In genomic region chr1:62795307-62796037, GRCm38 (mm10) we compare ENCODE assay signal across 8 mouse cellular contexts.
A peak's percentile ranks its signal among the peaks of the same experiment; 100 is the strongest.
DNase-seq lines count a peak whose midpoint lies in the region; ATAC-seq and TF ChIP-seq lines count a peak whose summit lies in the region.

No protein-coding gene starts in this region.

- H3K4me3 ChIP-seq in cerebellum, adult 2 months (replicated peaks; ENCODE audit: insufficient read depth, low read depth, low read length) = no peak overlapping the region
- peak overlapping the region; percentile 31 for H3K4me3 ChIP-seq in forebrain, embryonic 12.5 days (replicated peaks)
- H3K4me3 ChIP-seq in limb, embryonic 14.5 days (replicated peaks; ENCODE audit: low read length) = 0 out of 2 replicates have a peak overlapping the region, but pooled peaks have one; percentile 4
- peak overlapping the region; percentile 33 for H3K4me3 ChIP-seq in midbrain, embryonic 12.5 days

- H3K27ac ChIP-seq in cerebellum, adult 2 months (ENCODE audit: insufficient read depth, low read length) = no peak overlapping the region
- H3K27ac ChIP-seq in forebrain, embryonic 12.5 days = no peak overlapping the region
- H3K27ac ChIP-seq in limb, embryonic 14.5 days (replicated peaks; ENCODE audit: low read depth, low read length) = no peak overlapping the region
- H3K27ac ChIP-seq in midbrain, embryonic 12.5 days (replicated peaks) = no peak overlapping the region

- H3K27me3 ChIP-seq in cerebellum, adult 2 months (ENCODE audit: control insufficient read depth, insufficient read depth, low read length) = peaks cover 2% of the 10 kb centered on the region; the same call in 1 of the 2 replicates
- peaks cover 8% of the 10 kb centered on the region for H3K27me3 ChIP-seq in forebrain, embryonic 12.5 days
- no peaks in the 10 kb centered on the region for H3K27me3 ChIP-seq in limb, embryonic 14.5 days (ENCODE audit: control insufficient read depth, insufficient read depth, low read length)
- H3K27me3 ChIP-seq in midbrain, embryonic 12.5 days = peaks cover 32% of the 10 kb centered on the region

- no peak for DNase-seq in cerebellum, adult 2 months
- DNase-seq in T-cell, adult 2 months (ENCODE audit: low spot score) = peak; percentile 54
- peak; percentile 43 for DNase-seq in induced T-regulatory cell, adult 2 months (ENCODE audit: low read depth)
- no peak for DNase-seq in limb, embryonic 14.5 days (ENCODE audit: low spot score)
- peak; percentile 47 to 71 for DNase-seq in spleen, postnatal 4 days (ENCODE audit: low spot score in 2 of 2)

- WGBS in cerebellum, adult 2 months = 49% methylated on average over 28 of the region's 28 CpGs
- WGBS in forebrain, embryonic 12.5 days = 17% methylated on average over 28 of the region's 28 CpGs
- 32% methylated on average over 28 of the region's 28 CpGs for WGBS in limb, embryonic 14.5 days
- WGBS in midbrain, embryonic 12.5 days = 18% methylated on average over 28 of the region's 28 CpGs

- H3K9me3 ChIP-seq in forebrain, embryonic 12.5 days = no peaks in the 10 kb centered on the region
- no peaks in the 10 kb centered on the region for H3K9me3 ChIP-seq in limb, embryonic 14.5 days (ENCODE audit: control insufficient read depth, low read length)
- H3K9me3 ChIP-seq in midbrain, embryonic 12.5 days = no peaks in the 10 kb centered on the region

- peak overlapping the region; percentile 18; the same call in 1 of the 2 replicates for H3K9ac ChIP-seq in forebrain, embryonic 12.5 days
- no peak overlapping the region for H3K9ac ChIP-seq in limb, embryonic 14.5 days (ENCODE audit: low read depth, low read length, severe bottlenecking)
- H3K9ac ChIP-seq in midbrain, embryonic 12.5 days (replicated peaks) = 0 out of 2 replicates have a peak overlapping the region, but pooled peaks have one; percentile 32

- H3K36me3 ChIP-seq in forebrain, embryonic 12.5 days (replicated peaks) = no peaks in the 10 kb centered on the region
- peaks cover 2% of the 10 kb centered on the region; the same call in 1 of the 2 replicates for H3K36me3 ChIP-seq in limb, embryonic 14.5 days (ENCODE audit: control insufficient read depth, insufficient read depth, low read length)
- no peaks in the 10 kb centered on the region for H3K36me3 ChIP-seq in midbrain, embryonic 12.5 days

- no peak for ATAC-seq in cerebellum, adult (ENCODE audit: insufficient number of reproducible peaks, low FRiP score, low TSS enrichment)
- peak; percentile 86 for ATAC-seq in forebrain, embryonic 12.5 days (ENCODE audit: low FRiP score)
- ATAC-seq in limb, embryonic 14.5 days (ENCODE audit: low FRiP score, low read depth) = no peak
- peak; percentile 71 for ATAC-seq in midbrain, embryonic 12.5 days (ENCODE audit: low FRiP score, low read depth)

- H3K4me1 ChIP-seq in cerebellum, adult 2 months (ENCODE audit: control insufficient read depth, insufficient read depth, low read length) = peaks cover 5% of the 10 kb centered on the region; the same call in 1 of the 2 replicates
- peaks cover 27% of the 10 kb centered on the region for H3K4me1 ChIP-seq in forebrain, embryonic 12.5 days
- H3K4me1 ChIP-seq in limb, embryonic 14.5 days (ENCODE audit: control insufficient read depth, insufficient read depth, low read length) = peaks cover 24% of the 10 kb centered on the region
- H3K4me1 ChIP-seq in midbrain, embryonic 12.5 days = peaks cover 26% of the 10 kb centered on the region

- H3K4me2 ChIP-seq in forebrain, embryonic 12.5 days = peak overlapping the region; percentile 52
- peak overlapping the region; percentile 30 for H3K4me2 ChIP-seq in limb, embryonic 14.5 days (replicated peaks; ENCODE audit: low read depth, low read length, severe bottlenecking)
- peak overlapping the region; percentile 54 for H3K4me2 ChIP-seq in midbrain, embryonic 12.5 days (replicated peaks)

- peak; percentile 41; the same call in 1 of the 2 replicates for TF ChIP-seq CTCF in cerebellum, adult 2 months (IDR thresholded peaks at IDR 0.05; ENCODE audit: borderline replicate concordance, insufficient read depth, low read depth, low read length)

- TF ChIP-seq POLR2A in cerebellum, adult 2 months (IDR thresholded peaks at IDR 0.05; ENCODE audit: borderline replicate concordance, insufficient read depth, low read length) = no peak
- no peak for TF ChIP-seq POLR2A in limb, embryonic 14.5 days (IDR thresholded peaks at IDR 0.05; ENCODE audit: borderline replicate concordance, extremely low read depth, insufficient read depth, insufficient read length)

Comparison
In these comparisons a context has a peak if more than half of its experiments do, and no peak if none do; other contexts are left out.
1. DNase-seq: peak in T-cell, adult 2 months (single experiment), induced T-regulatory cell, adult 2 months (single experiment) and spleen, postnatal 4 days (2 of 2); none in cerebellum, adult 2 months (0 of 2) and limb, embryonic 14.5 days (single experiment).
2. ATAC-seq: peak in forebrain, embryonic 12.5 days (single experiment) and midbrain, embryonic 12.5 days (single experiment); none in cerebellum, adult (single experiment) and limb, embryonic 14.5 days (single experiment).
3. Peak in every context shown above with its lines, with median percentiles within 50 percentile points of each other: H3K4me2 ChIP-seq.